Mouse (Mus musculus): ENCODE results near the gene Ddx49.

DNA sequence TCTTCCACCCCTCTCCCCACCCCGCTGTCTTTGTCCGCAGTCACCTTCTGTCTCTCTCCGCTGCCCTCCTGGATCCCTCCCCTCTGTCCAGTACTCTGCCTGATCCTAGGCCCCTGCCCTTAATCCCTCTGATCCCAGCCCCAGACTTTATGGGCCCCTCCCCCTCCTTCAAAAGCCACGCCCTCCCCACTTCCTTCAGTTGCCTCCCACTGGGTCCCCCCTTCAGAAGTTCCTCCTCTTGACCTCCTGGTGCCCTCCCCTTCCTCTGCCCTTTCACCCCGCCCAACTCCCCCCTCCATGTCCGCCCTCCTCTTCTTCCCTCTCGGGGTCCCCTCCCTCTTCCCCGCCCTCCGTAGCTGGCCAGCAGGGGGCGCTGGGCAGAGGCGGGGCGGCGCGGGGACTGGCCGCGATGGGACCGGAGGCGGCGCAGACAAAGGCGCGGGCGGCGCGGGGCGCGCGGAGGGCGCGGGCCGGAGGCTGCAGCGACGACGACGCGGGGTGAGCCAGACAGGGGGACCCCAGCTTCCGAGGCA lies 19.6 kb downstream of the Ddx49 start, which contains the start of gene Homer3:
- 0 out of 2 replicates have a peak, but pooled peaks have one; percentile 40 for TF ChIP-seq POLR2A (IDR thresholded peaks at IDR 0.05; ENCODE audit: control insufficient read depth, low read depth, low read length)
- peak; percentile 74 for TF ChIP-seq CTCF (IDR thresholded peaks at IDR 0.05; ENCODE audit: control insufficient read depth, insufficient read depth, insufficient replicate concordance, low read depth, low read length)
